Mouse (Mus musculus) thymus, postnatal 14 days (tissue): ENCODE measurements at regions not wholly inside any gene's neighbourhood (a gene's known extent, or its start where the extent isn't known, plus 50 kb on each side); places are given as distances from the start of the nearest gene placed in this dataset.
"Not testable (repeated sequence)": the region's sequence is repeated elsewhere in the genome, so short reads cannot be mapped to it uniquely, and the experiment has no call there.

Experiments
- DNase-seq: peaks from one replicate; pipeline ENCODE4 v3.0.0; 2021

- no peak for DNase-seq
These were observed 200.4 kb downstream of the Fam43a start for GRCm38 (mm10) chr16:30799699-30800483.

GRCm38 (mm10) chr16:30804018-30804417 lies 204.5 kb downstream of the Fam43a start:
- DNase-seq = no peak

DNA sequence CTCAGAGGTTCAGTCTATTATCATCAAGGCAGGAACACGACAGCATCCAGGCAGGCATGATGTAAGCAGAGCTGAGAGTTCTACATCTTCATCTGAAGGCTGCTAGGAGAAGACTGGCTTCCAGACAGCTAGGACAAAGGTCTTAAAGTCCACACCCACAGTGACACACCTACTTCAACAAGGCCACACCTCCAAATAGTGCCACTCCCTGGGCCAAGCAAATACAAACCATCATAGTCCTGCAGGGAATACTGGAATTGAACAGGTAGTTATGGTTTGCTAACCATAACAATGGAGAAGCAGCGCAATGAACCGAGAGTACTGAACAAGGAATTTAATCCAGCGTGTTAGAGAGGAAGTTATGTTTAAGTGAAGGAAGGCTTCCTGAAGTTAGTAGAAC lies 206.7 kb downstream of the Fam43a start:
- not testable (repeated sequence) for DNase-seq

DNA sequence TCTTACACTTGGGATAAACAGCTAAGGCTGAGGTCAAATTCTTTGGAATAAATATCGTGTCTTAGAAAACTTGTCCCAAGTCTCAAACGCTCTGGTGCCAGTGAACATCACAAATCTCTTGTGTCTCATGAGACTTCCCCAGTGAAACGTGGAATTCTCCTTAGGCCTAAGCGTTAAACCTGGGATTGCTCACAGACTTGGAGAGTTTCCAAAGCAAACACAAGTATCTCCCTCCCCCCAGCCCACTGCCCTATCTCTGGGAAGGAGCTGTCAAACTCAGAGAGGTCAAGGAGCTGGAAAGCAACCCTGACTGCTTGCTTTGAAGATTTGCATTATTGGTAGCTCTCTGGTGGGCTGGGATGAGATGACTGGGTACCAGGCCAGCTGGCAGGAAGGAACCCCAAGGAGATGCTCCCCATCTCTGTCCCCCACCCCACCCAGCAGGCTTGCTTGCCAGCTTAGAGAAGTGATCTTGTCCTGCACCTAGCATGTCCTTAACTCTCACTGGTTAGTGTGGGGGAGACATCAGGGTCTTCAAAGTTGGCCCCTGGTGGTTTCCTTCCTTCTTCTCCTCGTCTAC lies 219.1 kb downstream of the Fam43a start:
- no peak for DNase-seq

- no peak for DNase-seq
These were observed 219.8 kb downstream of the Fam43a start for GRCm38 (mm10) chr16:30819342-30819741.

DNA sequence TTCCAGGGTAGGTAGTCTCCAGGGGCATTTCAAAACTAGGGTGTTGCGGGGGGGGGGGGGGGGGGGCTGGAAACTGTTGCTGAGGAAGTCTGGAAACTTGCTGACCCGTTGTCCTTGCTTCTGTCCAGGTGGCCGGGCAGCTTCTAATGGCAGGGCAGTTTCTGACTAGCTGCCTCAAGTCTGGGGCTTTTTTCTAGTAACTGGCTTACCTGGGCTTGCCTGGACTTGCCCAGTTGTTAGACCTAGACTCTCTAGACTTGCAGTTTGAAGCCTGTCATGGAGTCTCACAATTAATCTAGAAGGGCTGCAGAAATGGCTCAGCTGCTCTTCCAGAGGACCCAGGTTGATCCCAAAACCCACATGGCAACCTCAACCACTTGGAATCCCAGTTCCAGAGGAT lies 220.7 kb downstream of the Fam43a start:
- DNase-seq = no peak

DNA sequence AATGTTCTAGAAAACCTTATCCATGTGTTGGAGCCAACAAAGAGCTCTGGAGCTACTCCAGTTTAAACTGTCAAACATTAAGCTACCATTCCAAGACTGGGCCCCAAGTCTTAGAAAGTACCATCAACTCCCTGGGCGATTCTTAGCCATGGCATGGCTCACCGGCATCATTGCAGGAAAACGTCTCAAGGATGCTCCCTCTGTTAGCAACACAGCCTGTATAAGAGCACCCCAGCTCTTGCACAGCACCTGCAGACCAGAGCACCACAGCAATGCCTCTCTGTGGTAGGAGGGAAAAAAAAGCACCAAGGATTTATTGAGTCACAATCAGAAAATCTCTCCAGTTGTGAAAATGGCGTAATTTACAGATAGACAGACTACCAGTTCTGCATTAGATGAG lies 221.2 kb downstream of the Fam43a start:
- no peak for DNase-seq

DNA sequence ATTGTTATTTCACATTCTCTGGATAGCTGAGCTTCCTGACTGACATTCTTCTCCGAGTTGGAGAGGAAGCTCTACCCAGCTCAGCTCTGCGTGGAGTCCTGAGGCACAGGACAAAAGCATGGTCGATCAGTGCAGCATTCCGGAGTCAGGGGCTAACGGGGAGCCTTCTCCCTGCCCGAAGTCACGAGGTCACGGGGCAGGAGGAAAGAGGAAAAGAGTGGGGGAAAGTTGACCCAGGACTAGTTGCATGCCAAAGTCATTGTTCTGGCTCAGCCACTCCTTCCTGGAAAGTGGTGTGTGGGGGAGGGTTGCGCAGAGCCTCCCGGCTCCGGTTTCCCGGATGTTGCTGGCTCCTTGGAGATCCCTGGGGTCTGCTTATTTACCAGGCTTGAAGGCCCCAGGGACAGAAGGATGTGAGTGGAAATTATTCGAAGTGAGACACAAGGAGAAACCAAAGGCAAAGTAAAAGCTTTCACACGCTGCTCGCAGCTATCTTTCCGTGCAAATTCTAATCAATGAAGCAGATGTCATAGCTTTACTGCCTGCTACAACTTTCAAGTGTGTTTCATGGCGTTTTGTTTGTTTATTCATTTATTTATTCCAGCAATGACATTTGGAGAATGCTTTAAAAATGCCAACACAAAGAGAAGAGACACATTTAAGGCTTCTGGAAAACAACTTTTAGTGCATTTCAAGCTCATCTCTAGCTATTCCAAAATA lies 221.8 kb downstream of the Fam43a start:
- no peak for DNase-seq

DNA sequence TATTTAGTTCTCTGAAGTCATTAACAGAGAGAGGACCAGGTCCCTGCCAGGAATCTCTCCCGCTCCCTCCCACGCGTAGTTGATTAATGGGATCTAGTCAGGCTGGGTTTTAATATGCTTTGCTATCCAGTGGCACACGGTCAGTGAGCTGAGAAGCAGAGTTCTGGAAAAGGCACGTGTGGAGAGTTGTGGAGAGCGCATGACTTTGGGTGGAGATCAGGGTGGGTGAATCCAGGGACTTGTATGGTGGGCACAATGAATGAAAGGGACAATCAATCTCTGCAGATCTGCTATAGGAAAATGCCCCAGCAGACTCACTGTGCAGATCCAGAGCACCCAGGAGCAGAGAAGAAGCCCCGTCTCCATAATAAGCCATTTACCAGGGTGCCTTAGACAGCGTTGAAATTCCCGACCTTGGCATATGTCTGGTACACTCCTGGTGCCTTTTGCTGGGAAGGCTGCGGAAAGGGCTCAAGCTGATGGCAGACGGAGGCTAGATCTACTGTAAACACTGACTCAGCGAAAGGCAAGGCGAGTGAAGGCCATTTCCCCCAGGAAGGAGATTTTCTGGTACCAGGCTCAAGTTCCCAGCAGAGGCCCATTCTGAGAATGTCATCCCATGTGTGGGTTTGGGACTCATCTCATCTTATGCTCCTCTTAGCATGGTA lies 222.5 kb downstream of the Fam43a start:
- no peak for DNase-seq

- no peak for DNase-seq
These were observed 226.6 kb downstream of the Fam43a start for GRCm38 (mm10) chr16:30826128-30826527.

- DNase-seq = no peak
These were observed 228.5 kb downstream of the Fam43a start for GRCm38 (mm10) chr16:30827901-30828608.

- no peak for DNase-seq
These were observed 235.0 kb downstream of the Fam43a start for GRCm38 (mm10) chr16:30834561-30834960.

GRCm38 (mm10) chr16:30835678-30836077 lies 236.2 kb downstream of the Fam43a start:
- DNase-seq = no peak

DNA sequence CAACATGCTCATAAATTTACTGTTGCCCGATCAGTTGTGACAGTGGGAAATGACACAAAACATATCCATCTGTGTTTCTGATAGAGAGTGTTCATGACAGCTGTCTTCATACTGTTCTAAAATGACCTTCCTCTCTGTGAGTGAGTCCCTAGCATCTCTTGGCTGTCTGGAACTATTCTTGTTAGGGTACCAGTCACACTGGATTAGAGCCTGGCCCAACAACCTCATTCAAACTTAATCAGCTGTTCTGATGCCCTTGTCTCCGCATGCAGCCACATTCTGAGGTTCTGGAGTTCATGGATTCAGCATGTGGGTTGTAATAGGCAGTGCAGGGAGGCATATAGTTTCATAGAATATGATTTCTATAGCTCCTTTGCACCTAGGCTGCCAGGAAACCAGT lies 238.4 kb downstream of the Xxylt1 start:
- no peak for DNase-seq

DNA sequence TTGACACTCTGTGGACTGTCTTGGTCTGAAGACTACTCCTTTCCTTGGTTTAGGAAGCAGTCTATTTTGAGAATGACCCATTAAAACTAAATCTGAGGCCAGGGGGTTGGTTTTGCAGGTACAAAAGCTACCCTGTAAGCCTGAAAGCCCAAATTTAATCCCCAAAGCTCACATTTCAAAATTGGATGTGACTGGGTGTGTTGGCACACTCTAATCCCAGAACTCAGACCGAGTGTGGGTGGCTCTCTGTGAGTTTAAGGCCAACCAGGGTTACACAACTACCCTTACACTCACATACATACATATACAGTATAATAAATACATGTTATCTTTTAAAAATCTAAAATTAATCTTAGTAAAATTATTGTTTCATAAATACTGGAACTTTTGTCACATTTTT lies 228.6 kb downstream of the Xxylt1 start:
- DNase-seq = no peak

- no peak for DNase-seq
These were observed 226.5 kb downstream of the Xxylt1 start for GRCm38 (mm10) chr16:30854716-30855115.

GRCm38 (mm10) chr16:30857656-30858055 lies 223.6 kb downstream of the Xxylt1 start:
- no peak for DNase-seq

DNA sequence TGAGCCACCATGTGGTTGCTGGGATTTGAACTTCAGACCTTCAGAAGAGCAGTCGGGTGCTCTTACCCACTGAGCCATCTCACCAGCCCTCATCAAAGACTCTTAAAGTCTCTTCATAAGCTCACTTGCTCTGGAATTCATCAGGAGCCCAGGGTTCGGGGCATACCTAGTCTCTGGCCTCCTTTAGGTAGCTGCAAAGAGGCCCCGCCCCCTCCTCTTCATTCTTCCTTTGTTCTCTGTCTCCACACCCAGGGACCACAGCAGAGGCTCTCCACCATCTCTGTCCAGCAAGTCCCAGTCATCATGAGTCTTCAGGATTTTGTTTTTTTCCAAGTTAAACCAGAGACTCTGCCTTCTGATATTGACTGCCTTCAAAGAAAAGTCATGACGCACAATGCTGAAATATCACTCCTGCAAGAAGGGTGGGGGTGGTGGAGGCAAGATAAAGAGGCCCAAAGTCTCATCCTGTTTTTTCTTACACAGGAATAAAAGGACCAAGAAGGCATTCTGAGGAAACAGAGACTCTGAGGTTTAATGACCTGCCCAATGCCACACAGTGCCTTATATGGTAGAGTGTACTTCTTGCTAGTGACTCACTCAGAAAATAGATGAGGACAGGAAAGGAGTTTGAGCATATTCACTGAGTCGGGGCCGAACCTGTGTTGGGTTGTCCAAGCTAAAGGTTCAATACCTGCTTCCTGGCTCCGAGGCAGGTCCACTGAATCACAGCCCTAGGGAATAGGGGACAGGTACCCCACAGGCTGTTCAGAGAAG lies 211.9 kb downstream of the Xxylt1 start:
- no peak for DNase-seq

GRCm38 (mm10) chr16:30870110-30870509 lies 211.1 kb downstream of the Xxylt1 start:
- peak; percentile 42 for DNase-seq

DNA sequence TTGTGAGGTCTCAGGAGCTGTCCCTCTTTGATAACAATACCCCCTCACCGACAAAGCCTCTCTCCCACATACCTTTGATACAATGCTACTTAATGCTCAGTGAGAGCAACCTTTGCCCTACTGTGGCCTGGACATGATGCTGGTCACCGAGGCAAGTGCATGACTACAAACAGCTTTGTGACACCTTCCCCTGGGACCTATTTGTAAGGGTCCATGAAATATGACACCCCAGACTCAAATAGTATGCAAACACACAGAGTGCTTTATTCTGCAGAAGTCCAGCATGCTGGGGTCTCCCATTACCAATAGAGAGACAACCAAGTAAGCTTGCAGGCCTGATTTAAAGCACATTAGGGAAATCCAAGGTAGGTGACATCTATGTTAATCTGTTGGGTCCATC lies 210.6 kb downstream of the Xxylt1 start:
- DNase-seq = no peak

DNA sequence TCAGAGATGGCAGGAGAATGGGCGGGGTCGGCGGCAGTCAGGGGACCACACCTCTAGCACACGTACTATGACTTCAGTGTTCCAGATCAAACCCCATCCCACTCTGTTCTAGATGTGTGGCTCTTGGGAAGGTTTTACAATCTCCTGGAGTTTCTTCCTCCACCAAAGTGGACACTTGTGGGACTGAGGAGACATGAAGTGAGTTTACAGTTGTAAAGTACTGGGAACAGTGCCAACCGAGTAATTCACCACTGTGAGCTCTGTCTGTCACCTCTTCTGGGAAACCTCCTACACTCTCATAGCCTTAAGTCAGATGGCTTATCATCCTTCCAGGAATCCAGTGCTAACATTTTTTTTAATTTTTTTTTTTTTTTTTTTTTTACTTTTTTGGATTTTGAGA lies 209.1 kb downstream of the Xxylt1 start:
- no peak for DNase-seq
